Mouse (Mus musculus) central nervous system, embryonic 14 days (tissue): ENCODE data around the gene Fgf9. TPM values are rescaled to one million over a fixed set of nuclear protein-coding genes. Genes with fewer than 3 reads are reported as not detected.

Experiments used
- polyA plus RNA-seq: library from polyadenylated mRNA; depleted of rRNA; stranded (reverse); fragments of >200 nt; gene quantifications from 2 replicates; pipeline ENCODE4 v1.2.3, GENCODE M21; 2012; rRNA removed

Gene Fgf9
- polyA plus RNA-seq = 4.5 and 6.9 TPM in 2 replicates

GRCm38 (mm10) chr14:58070481-58071119 lies at the start of gene Fgf9:
Fgf9 (plus strand) TSS chr14:58070547.

Other genes starting within 250 kb of the Fgf9 start
- 7.8 and 9.8 TPM in 2 replicates for gene Ska3, start 244.4 kb upstream of the Fgf9 start, polyA plus RNA-seq
- 73.4 and 76.6 TPM in 2 replicates for gene Mrpl57, start 244.3 kb upstream of the Fgf9 start, polyA plus RNA-seq
- 27.0 and 27.5 TPM in 2 replicates for gene Zdhhc20, start 180.3 kb upstream of the Fgf9 start, polyA plus RNA-seq
- gene Micu2, start 71.3 kb upstream of the Fgf9 start, polyA plus RNA-seq = 39.1 and 39.7 TPM in 2 replicates